Mouse (Mus musculus): ENCODE data around the gene Sez6.
A peak's percentile ranks its signal among the peaks of the same experiment; 100 is the strongest.

DNA sequence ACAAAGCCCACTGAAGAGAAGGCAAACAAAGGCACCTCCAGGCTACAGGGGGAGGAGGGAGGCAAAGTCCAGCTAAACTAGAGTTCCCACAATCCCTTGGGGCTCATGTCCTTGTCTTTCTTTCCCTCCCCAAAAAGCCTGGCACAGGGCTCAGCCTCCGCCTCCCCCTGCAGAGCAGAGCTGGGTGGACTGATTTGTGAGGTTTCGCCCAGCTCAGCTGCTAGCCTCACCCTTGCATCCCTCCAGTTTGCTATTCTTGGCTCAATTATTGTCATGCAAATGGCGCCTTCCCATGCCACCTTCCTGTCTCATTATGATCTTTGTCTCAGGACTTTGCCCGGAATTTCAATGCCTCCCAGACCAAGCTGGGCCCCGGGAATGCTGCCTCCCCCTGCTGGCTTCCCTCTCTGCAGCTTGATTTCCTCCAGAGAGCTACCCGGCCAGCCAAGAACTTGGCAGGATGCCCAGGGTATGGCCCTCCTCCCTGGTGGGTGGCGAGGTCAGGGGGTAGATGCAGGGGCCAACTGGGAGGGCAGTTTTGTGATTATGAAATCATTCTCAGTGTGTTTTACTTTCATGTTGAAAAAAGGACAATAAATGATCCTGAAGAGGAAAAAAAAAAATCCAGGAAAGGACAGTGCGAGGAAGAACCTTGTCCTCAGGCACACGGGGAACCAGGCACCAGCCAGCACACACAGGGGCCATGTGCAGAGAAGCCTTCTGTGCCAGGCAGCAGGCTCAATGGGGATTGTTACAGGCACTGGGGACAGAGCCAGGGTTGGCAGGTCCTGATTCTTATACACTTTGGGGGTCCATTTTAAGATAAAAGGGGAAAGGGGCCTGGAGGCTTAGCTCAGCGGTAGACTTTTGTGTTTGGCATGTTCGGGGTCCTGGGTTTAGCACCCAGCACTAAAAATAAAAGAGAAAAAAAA, 36.5 kb upstream of the Sez6 start, which contains the start of gene Pipox:
- TF ChIP-seq CTCF (conservative IDR thresholded peaks at IDR 0.05; ENCODE audit: low read length) (peak; percentile 25; the same call in 1 of the 2 replicates), NANOG (IDR thresholded peaks at IDR 0.05; ENCODE audit: borderline replicate concordance, low read length) (peak; percentile 25; the same call in 1 of the 2 replicates), POU5F1 (IDR thresholded peaks at IDR 0.05; ENCODE audit: borderline replicate concordance, low read length) (peak; percentile 97)

All from E14TG2a.4 (cell line).